Mouse (Mus musculus) cortical plate, adult 2 months (tissue): ENCODE results near the gene Gigyf2.

ENCODE experiments used
- CTCF ChIP-seq: fragments of 200-500 bp; IDR thresholded peaks from 2 replicates; pipeline ENCODE4 v1.5.1; 2011; ENCODE audit warnings: mild to moderate bottlenecking, control low read depth, low read length; ENCODE audit not compliant: insufficient read depth; ENCODE audit errors: extremely low read depth
- POLR2A ChIP-seq: fragments of 200-500 bp; IDR thresholded peaks from 2 replicates; pipeline ENCODE4 v1.6.1; 2011; ENCODE audit warnings: mild to moderate bottlenecking, low read length, control low read depth; ENCODE audit not compliant: insufficient read depth; ENCODE audit errors: extremely low read depth

GRCm38 (mm10) chr1:87300360-87301286, 26.2 kb upstream of the Gigyf2 start:
- no peak for TF ChIP-seq CTCF
- TF ChIP-seq POLR2A, result no peak
